Mouse (Mus musculus) midbrain, embryonic 14.5 days (tissue): ENCODE results near the gene Snrnp70. TPM values are rescaled to one million over a fixed set of nuclear protein-coding genes. Genes with fewer than 3 reads are reported as not detected.

ENCODE experiments used
- ATAC-seq: fragments of 200-750 bp; cut with Nextera tagmentation; 2 replicates; pipeline ENCODE4 v1.8.0; 2017; ENCODE audit warnings: moderate number of reproducible peaks, moderate library complexity; ENCODE audit not compliant: low FRiP score, low TSS enrichment
- DNase-seq: peaks from one replicate; pipeline ENCODE4 v3.0.0-alpha.2; 2015
- H3K27ac ChIP-seq: fragments of 300-500 bp; sonication (generic); replicated peaks from 2 replicates; pipeline ENCODE4 v1.5.1; 2014; ENCODE audit warnings: mild to moderate bottlenecking, low read depth, low read length, moderate library complexity
- H3K27me3 ChIP-seq: fragments of 300-500 bp; sonication (generic); 2 replicates; pipeline ENCODE4 v1.6.1; 2014; ENCODE audit warnings: low read length, control low read depth, mixed read lengths; ENCODE audit not compliant: control insufficient read depth, insufficient read depth
- H3K36me3 ChIP-seq: fragments of 300-500 bp; sonication (generic); 2 replicates; pipeline ENCODE4 v1.6.1; 2014; ENCODE audit warnings: low read length, control low read depth; ENCODE audit not compliant: control insufficient read depth, insufficient read depth
- H3K4me1 ChIP-seq: fragments of 300-500 bp; sonication (generic); 2 replicates; pipeline ENCODE4 v1.6.1; 2014; ENCODE audit warnings: mild to moderate bottlenecking, antibody characterized with exemption, low read length, control low read depth; ENCODE audit not compliant: control insufficient read depth, insufficient read depth
- H3K4me2 ChIP-seq: fragments of 300-500 bp; sonication (generic); 2 replicates; pipeline ENCODE4 v1.6.1; 2014; ENCODE audit warnings: mild to moderate bottlenecking, low read length, moderate library complexity
- H3K4me3 ChIP-seq: fragments of 300-500 bp; sonication (generic); replicated peaks from 2 replicates; pipeline ENCODE4 v1.5.1; 2014; ENCODE audit warnings: low read depth, low read length
- H3K9ac ChIP-seq: fragments of 300-500 bp; sonication (generic); replicated peaks from 2 replicates; pipeline ENCODE4 v1.6.1; 2014; ENCODE audit warnings: mild to moderate bottlenecking, low read length, moderate library complexity
- H3K9me3 ChIP-seq: fragments of 300-500 bp; sonication (generic); 2 replicates; pipeline ENCODE4 v1.6.1; 2016; ENCODE audit warnings: low read length, control low read depth, mixed read lengths; ENCODE audit not compliant: control insufficient read depth
- WGBS: fragments of 180-500 bp; shearing (Covaris S2); extraction: QIAGEN DNeasy Blood & Tissue Kit; methylation state at CpG from one replicate; pipeline ENCODE4 v1.1.7; 2014; 5-methylcytosine and 5-hydroxymethylcytosine counted together
- polyA plus RNA-seq: library from polyadenylated mRNA; unstranded; fragments of >200 nt; fragmentation: Nextera tagmentation; extraction: Ambion mirVana; gene quantifications from 2 replicates; pipeline ENCODE4 v1.2.1, GENCODE M21; 2014

The Snrnp70 gene
- polyA plus RNA-seq, 1 experiment from 2014 or later = 80.6 TPM

GRCm38 (mm10) chr7:45386077-45386476 lies 9.5 kb downstream of the Snrnp70 start:
- WGBS = 94% methylated on average over 3 of the region's 3 CpGs
- Histone ChIP-seq H3K36me3 (peaks cover 99% of the 10 kb centered on the region), H3K4me2 (no peak overlapping the region), H3K27me3 (no peaks in the 10 kb centered on the region), H3K4me3 (no peak overlapping the region), H3K4me1 (no peaks in the 10 kb centered on the region), H3K27ac (no peak overlapping the region), H3K9ac (no peak overlapping the region), H3K9me3 (no peaks in the 10 kb centered on the region)
- DNase-seq (no peak), ATAC-seq (no peak)

DNA sequence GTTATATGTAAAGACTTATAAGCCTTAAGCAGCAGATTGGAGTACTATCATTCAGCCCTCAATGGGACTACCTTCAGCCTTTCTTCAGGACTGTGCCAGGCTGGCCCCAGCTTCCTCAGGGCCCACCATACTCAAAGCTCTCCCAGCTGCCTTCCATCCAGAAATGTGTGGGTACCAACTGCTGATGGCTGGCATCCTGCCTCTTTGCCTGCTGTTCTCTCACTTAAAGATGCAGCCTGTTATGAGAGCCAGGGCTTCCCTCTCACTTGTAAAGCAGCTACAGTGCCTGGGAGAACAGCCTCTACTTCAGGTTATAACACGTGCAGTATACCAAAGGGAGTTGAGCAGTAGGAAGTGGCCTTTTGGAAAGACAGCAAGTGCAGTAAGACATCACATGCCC lies 19.5 kb downstream of the Snrnp70 start:
- no peak overlapping the region for H3K4me2 ChIP-seq
- DNase-seq (no peak), ATAC-seq (no peak)

DNA sequence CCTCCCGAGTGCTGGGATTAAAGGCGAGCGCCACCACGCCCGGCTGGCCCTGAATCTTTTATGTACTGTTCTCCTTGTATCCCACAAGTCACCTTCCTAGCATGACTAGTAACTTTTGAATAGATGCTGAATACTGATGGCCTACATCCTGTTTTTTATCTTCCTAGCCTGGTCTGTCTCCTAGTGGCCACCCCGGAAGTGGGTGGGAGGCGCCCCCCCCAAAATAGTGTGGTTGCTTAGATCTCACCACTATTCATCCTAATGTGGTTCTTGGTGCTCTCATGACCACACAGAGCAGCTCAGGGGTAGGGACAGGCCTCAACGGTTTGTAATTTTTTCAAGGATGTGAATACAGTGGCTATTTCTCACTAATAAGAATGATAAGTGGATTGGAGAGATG lies 20.9 kb downstream of the Snrnp70 start:
- Histone ChIP-seq H3K27me3 (peaks cover 5% of the 10 kb centered on the region; the same call in 1 of the 2 replicates), H3K4me3 (no peak overlapping the region), H3K4me1 (peaks cover 10% of the 10 kb centered on the region; the same call in 1 of the 2 replicates), H3K4me2 (no peak overlapping the region), H3K9ac (no peak overlapping the region), H3K9me3 (no peaks in the 10 kb centered on the region), H3K36me3 (peaks cover 72% of the 10 kb centered on the region), H3K27ac (no peak overlapping the region)
- DNase-seq = no peak
- 93% methylated on average over 8 of the region's 8 CpGs for WGBS
- ATAC-seq = no peak

More for the DNA sequence above, 19.5 kb downstream of the Snrnp70 start:
- Histone ChIP-seq H3K9ac (no peak overlapping the region), H3K4me3 (no peak overlapping the region), H3K9me3 (no peaks in the 10 kb centered on the region), H3K27me3 (no peaks in the 10 kb centered on the region), H3K27ac (no peak overlapping the region), H3K4me1 (no peaks in the 10 kb centered on the region), H3K36me3 (peaks cover 86% of the 10 kb centered on the region)
- 87% methylated on average over 1 of the region's 1 CpGs for WGBS

GRCm38 (mm10) chr7:45372371-45372770 lies 23.2 kb downstream of the Snrnp70 start:
- Histone ChIP-seq H3K4me1 (peaks cover 19% of the 10 kb centered on the region), H3K9me3 (no peaks in the 10 kb centered on the region), H3K4me3 (no peak overlapping the region), H3K27me3 (peaks cover 16% of the 10 kb centered on the region), H3K9ac (no peak overlapping the region), H3K36me3 (peaks cover 50% of the 10 kb centered on the region), H3K4me2 (no peak overlapping the region), H3K27ac (no peak overlapping the region)
- 79% methylated on average over 5 of the region's 5 CpGs for WGBS
- no peak for ATAC-seq
- no peak for DNase-seq

DNA sequence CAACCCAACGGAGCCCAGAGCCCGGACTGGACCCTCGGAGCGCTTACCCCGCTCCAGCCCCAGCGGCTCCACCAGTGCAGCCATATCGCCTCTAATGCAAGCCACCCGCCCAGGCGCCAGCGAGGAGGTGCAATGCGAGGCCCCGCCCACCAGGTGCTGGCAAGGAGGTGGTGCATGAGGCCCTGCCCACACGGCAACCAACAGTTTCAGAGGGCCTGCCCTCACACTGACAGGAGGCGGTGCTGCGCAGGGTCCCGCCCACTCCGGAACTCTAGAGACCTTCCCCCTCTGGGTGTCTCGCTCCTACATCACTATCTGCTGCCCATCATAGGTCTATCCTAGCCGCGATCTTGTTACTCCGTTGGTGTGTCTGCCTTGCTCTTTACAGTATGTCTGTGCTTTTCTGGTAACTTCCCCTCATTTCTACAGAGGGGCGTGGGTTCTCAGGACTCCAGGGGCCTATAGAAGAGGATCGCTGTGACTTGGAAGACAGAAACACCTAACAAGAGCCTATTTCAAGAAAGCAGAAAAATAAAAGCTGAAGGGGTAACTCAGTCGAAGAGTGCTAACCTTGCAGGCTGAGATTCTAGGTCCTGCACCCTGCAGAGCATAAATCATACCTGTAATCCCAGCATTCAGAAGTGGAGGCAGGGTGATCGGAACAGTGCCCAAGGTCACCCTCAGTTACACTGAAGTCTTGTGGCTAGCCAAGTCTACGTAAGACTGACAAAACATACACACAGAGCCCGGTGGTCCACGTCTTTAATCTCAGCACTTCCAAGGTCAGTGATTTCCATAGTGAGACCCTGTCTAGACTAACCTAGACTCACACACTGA lies 24.8 kb downstream of the Snrnp70 start, which contains the start of gene Lin7b:
Gene Lin7b, minus strand, starts transcription at position 109 of the 837 bp plus-strand sequence.
- Histone ChIP-seq H3K9me3 (no peaks in the 10 kb centered on the region), H3K27ac (no peak within 1 kb of the TSS), H3K36me3 (peaks cover 34% of the 10 kb centered on the region), H3K4me3 (peak within 1 kb of the TSS; percentile 48), H3K9ac (peak within 1 kb of the TSS; percentile 56), H3K4me2 (peak within 1 kb of the TSS; percentile 93), H3K4me1 (peaks cover 22% of the 10 kb centered on the region), H3K27me3 (peaks cover 16% of the 10 kb centered on the region)
- 11% methylated on average over 28 of the region's 28 CpGs for WGBS
- peak; percentile 83 for DNase-seq
- peak; percentile 28; the same call in 1 of the 2 replicates for ATAC-seq

DNA sequence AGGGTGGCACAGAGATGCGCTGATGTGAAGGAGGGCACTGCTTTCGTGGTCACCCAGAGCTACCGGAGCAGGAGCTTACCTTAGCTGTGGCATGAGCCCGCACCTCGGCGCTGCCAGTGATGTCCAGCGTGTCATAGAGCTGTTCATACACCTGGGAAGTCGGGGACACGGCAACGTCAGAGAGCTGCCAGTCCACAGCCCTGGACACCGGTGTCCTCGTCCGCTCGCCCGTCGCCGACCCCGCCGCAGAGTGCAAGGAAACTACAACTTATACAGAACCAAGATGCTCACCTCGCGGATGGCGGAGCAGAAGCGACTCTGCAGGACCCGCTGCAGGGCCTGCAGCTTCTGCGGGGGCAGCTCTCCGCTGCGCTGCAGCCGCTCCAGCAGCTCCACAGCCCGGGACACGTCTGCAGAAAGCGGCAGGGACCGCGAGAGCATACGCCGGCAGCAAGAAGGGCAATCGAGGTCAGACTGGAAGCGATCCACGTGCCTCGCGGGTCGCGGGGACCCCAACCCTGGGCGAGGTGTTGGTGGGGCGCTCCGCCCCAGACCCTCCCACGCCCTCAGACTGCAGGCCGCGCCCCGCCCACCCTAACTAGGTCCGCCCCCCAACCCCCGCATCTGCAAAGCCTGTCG lies 25.6 kb downstream of the Snrnp70 start:
- peaks cover 16% of the 10 kb centered on the region for H3K27me3 ChIP-seq
- peak overlapping the region; percentile 93 for H3K4me2 ChIP-seq
- H3K9me3 ChIP-seq = no peaks in the 10 kb centered on the region
- peaks cover 29% of the 10 kb centered on the region for H3K4me1 ChIP-seq
- H3K27ac ChIP-seq = no peak overlapping the region
- ATAC-seq (peak; percentile 1; the same call in 1 of the 2 replicates), DNase-seq (peak; percentile 64)
- peak overlapping the region; percentile 56 for H3K9ac ChIP-seq
- WGBS = 9% methylated on average over 52 of the region's 52 CpGs
- H3K36me3 ChIP-seq = peaks cover 27% of the 10 kb centered on the region
- H3K4me3 ChIP-seq = peak overlapping the region; percentile 48

DNA sequence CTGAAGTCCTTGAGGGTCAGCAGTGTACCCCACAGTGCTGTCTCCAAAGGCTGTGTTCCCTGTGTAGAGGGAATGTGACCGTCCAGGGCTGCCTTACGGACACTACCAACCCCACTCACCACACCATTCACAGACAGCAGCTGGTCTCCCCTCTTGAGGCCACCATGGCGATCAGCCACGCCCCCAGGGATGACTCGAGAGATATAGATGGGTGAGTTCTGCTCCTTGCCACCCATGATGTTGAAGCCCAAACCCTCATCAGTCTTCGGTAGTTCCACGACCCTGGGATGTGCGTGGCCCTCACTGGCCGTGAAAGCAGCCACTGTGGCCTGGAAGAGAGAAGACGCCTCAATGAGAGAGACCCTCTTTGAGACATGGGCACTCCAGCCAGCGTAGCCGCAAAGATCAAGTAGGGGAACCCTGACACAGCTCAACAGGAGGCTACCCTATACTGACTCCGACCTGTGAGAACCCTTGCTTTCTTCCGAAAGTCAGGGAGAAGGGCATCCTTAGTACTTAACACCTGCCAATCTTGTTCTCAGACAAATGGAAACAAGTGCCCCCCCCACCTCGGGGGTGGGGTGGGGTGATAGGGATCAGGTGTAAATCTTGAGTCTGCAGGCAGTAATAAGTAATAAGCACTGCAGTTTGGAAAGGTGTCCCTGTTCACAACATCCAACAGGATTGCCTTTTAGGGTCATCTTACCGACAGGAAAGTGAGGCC lies 26.4 kb downstream of the Snrnp70 start:
- H3K36me3 ChIP-seq = peaks cover 23% of the 10 kb centered on the region
- H3K27ac ChIP-seq = no peak overlapping the region
- WGBS = 75% methylated on average over 16 of the region's 16 CpGs
- ATAC-seq (no peak), DNase-seq (no peak)
- H3K9ac ChIP-seq = no peak overlapping the region
- H3K4me2 ChIP-seq = peak overlapping the region; percentile 93
- peak overlapping the region; percentile 48; the same call in 1 of the 2 replicates for H3K4me3 ChIP-seq
- no peaks in the 10 kb centered on the region for H3K9me3 ChIP-seq
- peaks cover 16% of the 10 kb centered on the region for H3K27me3 ChIP-seq
- H3K4me1 ChIP-seq = peaks cover 34% of the 10 kb centered on the region

DNA sequence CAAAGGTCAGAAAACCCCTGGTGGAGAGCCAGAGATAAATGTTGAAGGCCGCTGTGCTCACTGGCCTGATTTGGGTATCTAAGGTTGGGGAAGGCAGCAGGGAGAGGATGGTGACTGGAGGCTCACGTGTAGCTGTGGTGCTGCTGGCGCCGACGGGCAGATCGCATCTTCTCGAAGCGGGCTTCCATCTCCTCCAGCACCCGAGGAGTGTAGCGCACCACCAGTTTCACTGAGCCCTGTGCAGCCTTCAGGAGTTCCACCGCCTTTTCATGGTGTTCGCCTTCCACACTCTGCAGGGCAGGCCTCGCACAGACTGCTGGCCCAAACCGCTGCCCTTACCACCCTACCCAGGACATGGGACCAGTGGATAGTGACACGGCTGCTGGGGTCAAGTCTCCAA lies 27.4 kb downstream of the Snrnp70 start:
- DNase-seq (peak; percentile 11), ATAC-seq (no peak)
- 81% methylated on average over 15 of the region's 15 CpGs for WGBS
- H3K9ac ChIP-seq = peak overlapping the region; percentile 64
- peaks cover 16% of the 10 kb centered on the region for H3K27me3 ChIP-seq
- peak overlapping the region; percentile 83 for H3K4me3 ChIP-seq
- H3K36me3 ChIP-seq = peaks cover 12% of the 10 kb centered on the region
- no peaks in the 10 kb centered on the region for H3K9me3 ChIP-seq
- H3K4me2 ChIP-seq = peak overlapping the region; percentile 89
- peaks cover 34% of the 10 kb centered on the region for H3K4me1 ChIP-seq
- 0 out of 2 replicates have a peak overlapping the region, but pooled peaks have one; percentile 81 for H3K27ac ChIP-seq
